Mouse (Mus musculus): ENCODE measurements at regions not wholly inside any gene's neighbourhood (a gene's known extent, or its start where the extent isn't known, plus 50 kb on each side); places are given as distances from the start of the nearest gene placed in this dataset.

DNA sequence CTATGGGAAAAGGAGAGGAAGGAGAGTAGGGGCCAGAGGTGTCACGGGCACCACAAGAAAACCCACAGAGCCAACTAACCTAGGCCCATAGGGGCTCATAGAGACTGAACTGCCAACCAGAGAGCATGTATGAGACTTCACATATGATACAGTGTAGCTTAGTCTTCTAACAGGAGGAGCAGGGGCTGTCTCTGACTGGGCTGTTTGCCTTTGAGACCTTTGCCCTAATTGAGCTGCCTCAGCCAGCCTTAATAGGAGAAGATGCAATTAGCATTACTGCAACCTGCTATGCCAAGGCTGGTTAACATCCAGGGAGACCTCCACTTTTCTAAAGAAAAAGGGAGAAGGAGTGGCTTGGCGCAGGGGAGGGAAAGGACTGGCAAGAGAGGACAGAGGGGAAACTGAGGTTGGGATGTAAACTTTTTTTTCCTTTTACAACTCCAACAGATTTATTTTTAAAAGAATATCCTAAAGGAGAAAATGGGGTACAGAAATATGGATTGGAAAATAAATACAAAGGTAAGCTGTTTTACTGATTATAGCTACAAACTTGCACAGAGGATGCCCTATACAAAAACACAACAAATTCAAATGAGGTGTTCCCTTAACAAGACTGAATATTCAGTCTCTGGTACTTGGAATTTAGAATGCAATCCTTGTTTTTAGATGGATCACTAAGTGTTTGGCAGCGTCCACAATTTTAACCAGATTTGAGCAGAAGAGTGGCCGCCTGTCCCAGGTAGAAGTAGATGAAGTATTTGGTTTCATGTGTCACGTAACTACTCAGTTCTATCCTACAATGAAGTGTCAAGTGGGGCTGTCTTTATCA is 127.8 kb downstream of the Atp6ap1l start:
- TF ChIP-seq CTCF (conservative IDR thresholded peaks at IDR 0.05; ENCODE audit: insufficient read depth, insufficient read length, low read depth, low read length) (no peak), POLR2A (IDR thresholded peaks at IDR 0.05; ENCODE audit: low read depth, low read length) (no peak)

Data from kidney, adult 2 months (tissue).